Mouse (Mus musculus) telencephalon, adult 2 months (tissue): ENCODE data around the gene Abr.

Experiments
- DNase-seq: peaks from one replicate; pipeline ENCODE4 v3.0.0-alpha.2; 2011; ENCODE audit warnings: low read depth, low spot score

Abr gene

GRCm38 (mm10) chr11:76518613-76519012 is 103.5 kb downstream of the Abr start:
- DNase-seq: no peak

GRCm38 (mm10) chr11:76518125-76518524 is 104.0 kb downstream of the Abr start:
- DNase-seq: no peak

GRCm38 (mm10) chr11:76516951-76517350 is 105.2 kb downstream of the Abr start:
- no peak for DNase-seq

GRCm38 (mm10) chr11:76515123-76515522 is 107.0 kb downstream of the Abr start:
- no peak for DNase-seq

GRCm38 (mm10) chr11:76510977-76511376 is 111.1 kb downstream of the Abr start:
- no peak for DNase-seq

- no peak for DNase-seq
Observed at GRCm38 (mm10) chr11:76509751-76510723, 112.1 kb downstream of the Abr start.

GRCm38 (mm10) chr11:76508831-76509595 is 113.1 kb downstream of the Abr start:
- DNase-seq: peak; percentile 86

GRCm38 (mm10) chr11:76508125-76508524 is 114.0 kb downstream of the Abr start:
- DNase-seq: no peak

GRCm38 (mm10) chr11:76507302-76508124 is 114.6 kb downstream of the Abr start:
- peak; percentile 92 for DNase-seq

GRCm38 (mm10) chr11:76506514-76507228 is 115.4 kb downstream of the Abr start:
- DNase-seq: no peak

GRCm38 (mm10) chr11:76505106-76505505 is 117.0 kb downstream of the Abr start:
- DNase-seq: no peak

- no peak for DNase-seq
Observed at GRCm38 (mm10) chr11:76504058-76504457, 118.1 kb downstream of the Abr start.

GRCm38 (mm10) chr11:76499987-76500386 is 122.1 kb downstream of the Abr start:
- no peak for DNase-seq

- no peak for DNase-seq
Observed at GRCm38 (mm10) chr11:76499564-76499963, 122.5 kb downstream of the Abr start.

- no peak for DNase-seq
Observed at GRCm38 (mm10) chr11:76497769-76498152, 124.4 kb downstream of the Abr start.

- DNase-seq: no peak
Observed at GRCm38 (mm10) chr11:76497066-76497768, 124.9 kb downstream of the Abr start.

GRCm38 (mm10) chr11:76496086-76496771 is 125.9 kb downstream of the Abr start:
- no peak for DNase-seq

- no peak for DNase-seq
Observed at GRCm38 (mm10) chr11:76495127-76496028, 126.7 kb downstream of the Abr start.
